Mouse (Mus musculus): Measurements from ENCODE around the gene Clca3a1. TPM values are rescaled to one million over a fixed set of nuclear protein-coding genes. Genes with fewer than 3 reads are reported as not detected.

Clca3a1 gene
- polyA plus RNA-seq, 1 experiment from 2014 or later: 0.08 TPM

DNA sequence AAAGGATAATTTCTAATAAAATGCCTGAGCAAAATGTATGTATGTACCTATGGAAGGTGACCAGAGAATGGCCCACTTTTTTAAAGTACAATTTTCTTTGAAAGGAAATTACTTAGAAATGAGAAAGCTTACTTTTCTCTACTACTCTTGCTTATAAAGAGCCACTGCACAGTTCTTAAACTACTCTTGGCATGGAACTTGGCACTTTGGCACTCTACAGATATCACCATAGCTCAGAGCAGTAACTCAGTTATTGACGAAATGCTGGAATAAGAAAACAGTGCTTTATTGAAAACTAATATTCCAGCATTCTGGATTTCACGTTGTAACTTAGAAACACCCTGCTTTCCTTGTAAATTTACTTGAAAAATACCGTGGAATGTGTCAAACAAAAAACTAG lies 43.7 kb downstream of the Clca3a1 start:
- 85% methylated on average over 3 of the region's 3 CpGs for WGBS
- Histone ChIP-seq H3K27me3 (ENCODE audit: control insufficient read depth, insufficient read depth, low read length) (no peaks in the 10 kb centered on the region), H3K9me3 (replicated peaks; ENCODE audit: control insufficient read depth, low read length) (no peaks in the 10 kb centered on the region), H3K9ac (replicated peaks; ENCODE audit: low read length) (no peak overlapping the region), H3K4me1 (ENCODE audit: control insufficient read depth, insufficient read depth, low read length) (peaks cover 2% of the 10 kb centered on the region; the same call in 1 of the 2 replicates), H3K4me2 (ENCODE audit: low read depth, low read length) (no peak overlapping the region), H3K27ac (replicated peaks; ENCODE audit: low read depth, low read length) (no peak overlapping the region), H3K4me3 (ENCODE audit: low read depth, low read length) (no peak overlapping the region), H3K36me3 (replicated peaks; ENCODE audit: control insufficient read depth, insufficient read depth, low read depth, low read length) (no peaks in the 10 kb centered on the region)
- no peak for DNase-seq (ENCODE audit: low spot score)
- no peak for ATAC-seq (replicated peaks; ENCODE audit: insufficient number of reproducible peaks, low FRiP score, low TSS enrichment, low read depth)

DNA sequence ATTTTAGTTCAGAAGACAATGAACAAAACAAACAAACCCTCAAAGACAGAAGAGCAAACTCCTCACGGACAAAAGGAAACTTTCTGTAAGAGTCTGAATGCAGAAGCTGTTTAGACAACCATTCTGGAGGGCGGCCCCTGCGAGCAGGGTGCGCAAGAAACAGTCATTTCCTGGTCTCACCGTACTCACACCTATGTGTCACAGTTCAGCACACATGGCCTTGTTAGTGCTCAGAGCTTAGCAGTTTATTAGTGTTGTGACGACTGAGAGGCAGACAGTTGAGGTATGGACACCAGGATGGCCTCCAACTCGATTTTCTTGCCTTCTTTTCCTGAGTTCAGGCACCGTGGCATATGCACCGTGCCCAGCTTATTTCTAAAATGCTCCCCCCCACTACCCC lies 44.9 kb downstream of the Clca3a1 start:
- H3K36me3 ChIP-seq (replicated peaks; ENCODE audit: control insufficient read depth, insufficient read depth, low read depth, low read length): no peaks in the 10 kb centered on the region
- H3K9ac ChIP-seq (replicated peaks; ENCODE audit: low read length): no peak overlapping the region
- no peak overlapping the region for H3K4me3 ChIP-seq (ENCODE audit: low read depth, low read length)
- no peak for ATAC-seq (replicated peaks; ENCODE audit: insufficient number of reproducible peaks, low FRiP score, low TSS enrichment, low read depth)
- no peaks in the 10 kb centered on the region for H3K9me3 ChIP-seq (replicated peaks; ENCODE audit: control insufficient read depth, low read length)
- no peak for DNase-seq (ENCODE audit: low spot score)
- no peak overlapping the region for H3K27ac ChIP-seq (replicated peaks; ENCODE audit: low read depth, low read length)
- H3K4me1 ChIP-seq (ENCODE audit: control insufficient read depth, insufficient read depth, low read length): peaks cover 2% of the 10 kb centered on the region; the same call in 1 of the 2 replicates
- H3K4me2 ChIP-seq (ENCODE audit: low read depth, low read length): no peak overlapping the region
- no peaks in the 10 kb centered on the region for H3K27me3 ChIP-seq (ENCODE audit: control insufficient read depth, insufficient read depth, low read length)
- 77% methylated on average over 9 of the region's 9 CpGs for WGBS

DNA sequence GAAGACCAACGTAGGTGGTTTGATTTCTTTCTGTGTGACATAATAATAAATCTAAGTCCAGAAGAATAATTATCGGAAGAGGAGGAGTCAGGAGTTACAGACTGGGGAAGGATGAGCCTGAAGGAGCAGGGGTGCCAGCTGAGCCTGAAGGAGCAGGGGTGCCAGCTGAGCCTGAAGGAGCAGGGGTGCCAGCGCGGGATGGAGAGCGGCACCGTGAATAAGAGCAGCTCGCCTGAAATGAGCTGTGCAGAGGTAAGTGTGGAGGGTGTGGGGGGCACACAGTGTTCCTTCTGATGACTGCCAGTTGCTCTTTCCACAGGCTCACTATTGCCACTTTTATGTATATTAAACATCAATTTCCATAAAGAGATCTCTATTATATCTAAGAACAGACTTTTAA lies 45.7 kb downstream of the Clca3a1 start:
- DNase-seq (ENCODE audit: low spot score) (no peak), ATAC-seq (replicated peaks; ENCODE audit: insufficient number of reproducible peaks, low FRiP score, low TSS enrichment, low read depth) (no peak)
- H3K36me3 ChIP-seq (replicated peaks; ENCODE audit: control insufficient read depth, insufficient read depth, low read depth, low read length): no peaks in the 10 kb centered on the region
- no peak overlapping the region for H3K27ac ChIP-seq (replicated peaks; ENCODE audit: low read depth, low read length)
- H3K4me3 ChIP-seq (ENCODE audit: low read depth, low read length): no peak overlapping the region
- no peak overlapping the region for H3K9ac ChIP-seq (replicated peaks; ENCODE audit: low read length)
- H3K4me1 ChIP-seq (ENCODE audit: control insufficient read depth, insufficient read depth, low read length): no peaks in the 10 kb centered on the region
- H3K27me3 ChIP-seq (ENCODE audit: control insufficient read depth, insufficient read depth, low read length): no peaks in the 10 kb centered on the region
- no peak overlapping the region for H3K4me2 ChIP-seq (ENCODE audit: low read depth, low read length)
- no peaks in the 10 kb centered on the region for H3K9me3 ChIP-seq (replicated peaks; ENCODE audit: control insufficient read depth, low read length)
- WGBS: 89% methylated on average over 7 of the region's 7 CpGs

DNA sequence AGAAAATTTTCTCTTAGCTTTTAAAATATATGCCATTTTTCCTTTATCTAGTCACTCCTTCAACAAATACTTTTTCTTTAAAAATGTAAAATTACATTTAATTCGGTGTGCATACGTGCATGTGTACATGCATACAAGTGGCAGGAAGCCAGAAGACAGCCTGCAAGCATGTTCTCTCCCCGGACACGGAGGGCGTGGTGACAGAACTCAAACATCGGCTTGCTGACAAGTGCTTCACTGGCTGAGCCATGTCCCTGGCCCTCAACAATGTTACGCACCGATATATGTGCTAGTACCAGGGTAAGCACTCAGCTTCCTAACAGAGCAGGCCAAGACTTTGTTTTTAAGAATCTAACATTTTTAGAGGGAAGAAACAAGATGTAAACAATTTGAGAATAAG lies 46.2 kb downstream of the Clca3a1 start:
- no peaks in the 10 kb centered on the region for H3K36me3 ChIP-seq (replicated peaks; ENCODE audit: control insufficient read depth, insufficient read depth, low read depth, low read length)
- H3K27me3 ChIP-seq (ENCODE audit: control insufficient read depth, insufficient read depth, low read length): no peaks in the 10 kb centered on the region
- no peak overlapping the region for H3K27ac ChIP-seq (replicated peaks; ENCODE audit: low read depth, low read length)
- H3K4me2 ChIP-seq (ENCODE audit: low read depth, low read length): no peak overlapping the region
- H3K9me3 ChIP-seq (replicated peaks; ENCODE audit: control insufficient read depth, low read length): no peaks in the 10 kb centered on the region
- DNase-seq (ENCODE audit: low spot score): no peak
- ATAC-seq (replicated peaks; ENCODE audit: insufficient number of reproducible peaks, low FRiP score, low TSS enrichment, low read depth): no peak
- 89% methylated on average over 8 of the region's 8 CpGs for WGBS
- no peaks in the 10 kb centered on the region for H3K4me1 ChIP-seq (ENCODE audit: control insufficient read depth, insufficient read depth, low read length)
- no peak overlapping the region for H3K4me3 ChIP-seq (ENCODE audit: low read depth, low read length)
- no peak overlapping the region for H3K9ac ChIP-seq (replicated peaks; ENCODE audit: low read length)

GRCm38 (mm10) chr3:144714126-144714525 lies 46.7 kb downstream of the Clca3a1 start:
- Histone ChIP-seq H3K4me2 (ENCODE audit: low read depth, low read length) (no peak overlapping the region), H3K9ac (replicated peaks; ENCODE audit: low read length) (no peak overlapping the region)
- 72% methylated on average over 7 of the region's 7 CpGs for WGBS

DNA sequence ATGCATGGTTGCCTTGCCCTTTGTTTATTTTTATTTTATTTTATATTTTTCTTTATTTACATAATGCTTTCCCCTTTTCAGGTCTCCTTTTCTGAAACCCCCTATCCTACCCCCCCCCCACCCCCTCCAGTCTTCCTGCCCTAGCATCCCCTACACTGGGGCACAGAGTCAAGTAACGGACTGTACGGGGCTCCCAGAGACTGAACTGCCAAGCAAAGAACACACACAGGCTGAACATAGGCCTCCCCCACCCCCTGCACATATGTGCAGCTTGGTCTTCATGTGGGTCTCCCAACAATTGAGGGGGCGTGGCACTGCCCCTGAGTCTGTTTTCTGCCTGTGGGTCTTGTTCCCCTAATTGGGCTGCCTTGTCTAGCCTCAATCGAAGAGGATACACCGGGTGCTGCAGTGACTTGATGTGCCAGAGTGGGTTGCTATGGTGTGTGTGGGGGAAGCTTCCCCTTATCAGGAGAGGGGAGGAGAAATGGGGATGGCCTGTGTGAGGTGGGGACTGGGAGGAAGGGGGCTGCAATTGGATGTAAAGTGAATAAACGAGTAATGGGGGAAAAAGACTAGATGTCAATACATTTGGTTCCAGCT lies 49.1 kb downstream of the Clca3a1 start:
- no peak overlapping the region for H3K27ac ChIP-seq (replicated peaks; ENCODE audit: low read depth, low read length)
- DNase-seq (ENCODE audit: low spot score) (no peak), ATAC-seq (replicated peaks; ENCODE audit: insufficient number of reproducible peaks, low FRiP score, low TSS enrichment, low read depth) (no peak)
- WGBS: 81% methylated on average over 6 of the region's 6 CpGs
- H3K4me2 ChIP-seq (ENCODE audit: low read depth, low read length): no peak overlapping the region
- H3K9me3 ChIP-seq (replicated peaks; ENCODE audit: control insufficient read depth, low read length): no peaks in the 10 kb centered on the region
- H3K4me1 ChIP-seq (ENCODE audit: control insufficient read depth, insufficient read depth, low read length): no peaks in the 10 kb centered on the region
- H3K36me3 ChIP-seq (replicated peaks; ENCODE audit: control insufficient read depth, insufficient read depth, low read depth, low read length): no peaks in the 10 kb centered on the region; the same call in 1 of the 2 replicates
- no peak overlapping the region for H3K4me3 ChIP-seq (ENCODE audit: low read depth, low read length)
- no peaks in the 10 kb centered on the region for H3K27me3 ChIP-seq (ENCODE audit: control insufficient read depth, insufficient read depth, low read length)
- H3K9ac ChIP-seq (replicated peaks; ENCODE audit: low read length): no peak overlapping the region

More at GRCm38 (mm10) chr3:144714126-144714525, 46.7 kb downstream of the Clca3a1 start:
- Histone ChIP-seq H3K27me3 (ENCODE audit: control insufficient read depth, insufficient read depth, low read length) (no peaks in the 10 kb centered on the region), H3K4me3 (ENCODE audit: low read depth, low read length) (no peak overlapping the region), H3K27ac (replicated peaks; ENCODE audit: low read depth, low read length) (no peak overlapping the region), H3K9me3 (replicated peaks; ENCODE audit: control insufficient read depth, low read length) (no peaks in the 10 kb centered on the region), H3K4me1 (ENCODE audit: control insufficient read depth, insufficient read depth, low read length) (no peaks in the 10 kb centered on the region), H3K36me3 (replicated peaks; ENCODE audit: control insufficient read depth, insufficient read depth, low read depth, low read length) (no peaks in the 10 kb centered on the region)
- DNase-seq (ENCODE audit: low spot score) (no peak), ATAC-seq (replicated peaks; ENCODE audit: insufficient number of reproducible peaks, low FRiP score, low TSS enrichment, low read depth) (no peak)

GRCm38 (mm10) chr3:144708612-144709011 lies 52.2 kb downstream of the Clca3a1 start:
- no peak overlapping the region for H3K9ac ChIP-seq (replicated peaks; ENCODE audit: low read length)
- H3K27me3 ChIP-seq (ENCODE audit: control insufficient read depth, insufficient read depth, low read length): no peaks in the 10 kb centered on the region
- DNase-seq (ENCODE audit: low spot score): no peak
- ATAC-seq (replicated peaks; ENCODE audit: insufficient number of reproducible peaks, low FRiP score, low TSS enrichment, low read depth): no peak
- 93% methylated on average over 5 of the region's 5 CpGs for WGBS
- H3K9me3 ChIP-seq (replicated peaks; ENCODE audit: control insufficient read depth, low read length): no peaks in the 10 kb centered on the region
- no peaks in the 10 kb centered on the region; the same call in 1 of the 2 replicates for H3K36me3 ChIP-seq (replicated peaks; ENCODE audit: control insufficient read depth, insufficient read depth, low read depth, low read length)
- H3K4me3 ChIP-seq (ENCODE audit: low read depth, low read length): no peak overlapping the region
- no peak overlapping the region for H3K27ac ChIP-seq (replicated peaks; ENCODE audit: low read depth, low read length)
- no peaks in the 10 kb centered on the region for H3K4me1 ChIP-seq (ENCODE audit: control insufficient read depth, insufficient read depth, low read length)
- H3K4me2 ChIP-seq (ENCODE audit: low read depth, low read length): no peak overlapping the region

DNA sequence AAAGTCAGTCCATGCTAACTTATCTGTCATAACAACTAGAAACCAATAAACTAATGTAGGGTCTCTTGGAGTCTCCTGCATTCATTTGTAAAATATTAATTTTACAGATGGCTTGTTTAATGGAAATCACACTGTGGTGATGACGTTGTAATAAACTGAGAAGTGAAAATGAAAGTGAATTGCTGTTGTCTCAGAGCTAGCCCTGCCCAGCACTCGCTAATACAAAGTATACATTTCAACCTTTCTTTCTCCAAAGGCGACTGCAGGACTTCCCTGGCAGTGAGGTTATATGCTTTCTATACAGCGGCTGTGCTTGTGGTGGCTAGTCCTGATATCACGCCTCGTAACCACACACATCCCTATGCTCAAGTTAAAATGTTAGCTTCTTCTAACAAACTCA lies 56.8 kb downstream of the Clca3a1 start:
- ATAC-seq (replicated peaks; ENCODE audit: insufficient number of reproducible peaks, low FRiP score, low TSS enrichment, low read depth) (no peak), DNase-seq (ENCODE audit: low spot score) (no peak)
- Histone ChIP-seq H3K4me3 (ENCODE audit: low read depth, low read length) (no peak overlapping the region), H3K27ac (replicated peaks; ENCODE audit: low read depth, low read length) (no peak overlapping the region), H3K4me2 (ENCODE audit: low read depth, low read length) (no peak overlapping the region), H3K9ac (replicated peaks; ENCODE audit: low read length) (no peak overlapping the region), H3K27me3 (ENCODE audit: control insufficient read depth, insufficient read depth, low read length) (no peaks in the 10 kb centered on the region), H3K4me1 (ENCODE audit: control insufficient read depth, insufficient read depth, low read length) (no peaks in the 10 kb centered on the region), H3K9me3 (replicated peaks; ENCODE audit: control insufficient read depth, low read length) (no peaks in the 10 kb centered on the region), H3K36me3 (replicated peaks; ENCODE audit: control insufficient read depth, insufficient read depth, low read depth, low read length) (peaks cover 3% of the 10 kb centered on the region)
- 92% methylated on average over 6 of the region's 6 CpGs for WGBS

Measured in embryonic facial prominence, embryonic 11.5 days (tissue).